Mouse (Mus musculus) heart, postnatal 0 days (tissue): ENCODE measurements around the gene Sult1b1. TPM values are rescaled to one million over a fixed set of nuclear protein-coding genes. Genes with fewer than 3 reads are reported as not detected.
"Not testable (repeated sequence)": the region's sequence is repeated elsewhere in the genome, so short reads cannot be mapped to it uniquely, and the experiment has no call there.

ENCODE experiments used
- ATAC-seq: fragments of 200-750 bp; cut with Nextera tagmentation; 2 replicates; pipeline ENCODE4 v1.8.0; 2017; ENCODE audit warnings: low read depth, moderate number of reproducible peaks, moderate library complexity; ENCODE audit not compliant: insufficient read depth
- DNase-seq: peaks from one replicate; pipeline ENCODE4 v3.0.0-alpha.2; 2016; ENCODE audit warnings: low spot score
- H3K27ac ChIP-seq: fragments of 300-500 bp; sonication (generic); 2 replicates; pipeline ENCODE4 v1.5.1; 2014; ENCODE audit warnings: low read depth, mild to moderate bottlenecking
- H3K27me3 ChIP-seq: fragments of 300-500 bp; sonication (generic); 2 replicates; pipeline ENCODE4 v1.6.1; 2014; ENCODE audit warnings: low read length, mixed read lengths; ENCODE audit not compliant: control insufficient read depth, insufficient read depth
- H3K36me3 ChIP-seq: fragments of 300-500 bp; sonication (generic); replicated peaks from 2 replicates; pipeline ENCODE4 v1.6.1; 2014; ENCODE audit warnings: low read length, mixed read lengths; ENCODE audit not compliant: control insufficient read depth, insufficient read depth
- H3K4me1 ChIP-seq: fragments of 300-500 bp; sonication (generic); 2 replicates; pipeline ENCODE4 v1.6.1; 2014; ENCODE audit warnings: antibody characterized with exemption; ENCODE audit not compliant: control insufficient read depth, insufficient read depth
- H3K4me2 ChIP-seq: fragments of 300-500 bp; sonication (generic); 2 replicates; pipeline ENCODE4 v1.6.1; 2014; ENCODE audit warnings: low read depth, mild to moderate bottlenecking, low read length, moderate library complexity
- H3K4me3 ChIP-seq: fragments of 300-500 bp; sonication (generic); 2 replicates; pipeline ENCODE4 v1.5.1; 2014; ENCODE audit warnings: low read depth, low read length
- H3K9ac ChIP-seq: fragments of 300-500 bp; sonication (generic); replicated peaks from 2 replicates; pipeline ENCODE4 v1.6.1; 2014; ENCODE audit warnings: low read depth, low read length, mixed read lengths
- H3K9me3 ChIP-seq: fragments of 300-500 bp; sonication (generic); replicated peaks from 2 replicates; pipeline ENCODE4 v1.6.1; 2016; ENCODE audit warnings: low read length; ENCODE audit not compliant: control insufficient read depth
- CTCF ChIP-seq: IDR thresholded peaks from 2 replicates; pipeline ENCODE4 v1.5.1; 2016; ENCODE audit warnings: antibody characterized with exemption, control low read depth, low read depth
- EP300 ChIP-seq: IDR thresholded peaks from 2 replicates; pipeline ENCODE4 v1.6.1; 2016; ENCODE audit warnings: antibody characterized with exemption, low read depth
- WGBS: fragments of 180-500 bp; shearing (Covaris S2); extraction: QIAGEN DNeasy Blood & Tissue Kit; methylation state at CpG from one replicate; pipeline ENCODE4 v1.1.7; 2014; 5-methylcytosine and 5-hydroxymethylcytosine counted together
- polyA plus RNA-seq: library from polyadenylated mRNA; unstranded; fragments of >200 nt; fragmentation: Nextera tagmentation; extraction: Ambion mirVana; gene quantifications from 2 replicates; pipeline ENCODE4 v1.2.1, GENCODE M21; 2015
- total RNA-seq: library from RNA; depleted of rRNA; stranded (reverse); fragments of >200 nt; gene quantifications from 2 replicates; pipeline ENCODE4 v1.2.3, GENCODE M21; 2014; ENCODE audit warnings: low replicate concordance

The Sult1b1 gene
- total and polyA plus RNA-seq, 2 experiments from 2014 or later, result not detected

DNA sequence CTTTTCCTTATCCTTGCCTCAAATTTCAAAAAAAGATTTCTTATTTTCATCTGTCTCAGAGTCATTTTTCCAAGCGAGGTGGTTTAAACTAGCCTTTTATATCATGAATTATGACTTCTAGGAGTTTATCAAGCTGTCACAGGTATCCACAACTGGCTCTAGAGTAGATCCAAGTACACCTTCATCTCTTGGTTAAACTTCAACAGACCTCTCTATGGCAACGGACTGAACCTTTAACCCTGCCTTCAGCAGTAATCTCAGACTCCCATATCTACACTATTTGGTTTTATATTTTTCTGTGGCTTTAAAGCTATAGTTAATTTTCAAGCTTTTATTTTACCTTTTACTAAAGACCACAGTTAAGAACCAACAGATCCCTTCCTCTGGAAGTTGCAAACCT is 5.7 kb downstream of the Sult1b1 start:
- 54% methylated on average over 2 of the region's 2 CpGs for WGBS
- Histone ChIP-seq H3K4me2 (no peak overlapping the region), H3K36me3 (no peaks in the 10 kb centered on the region), H3K27ac (no peak overlapping the region), H3K4me3 (no peak overlapping the region), H3K27me3 (no peaks in the 10 kb centered on the region), H3K9me3 (no peaks in the 10 kb centered on the region), H3K9ac (no peak overlapping the region), H3K4me1 (no peaks in the 10 kb centered on the region)
- DNase-seq, result no peak
- no peak for ATAC-seq
- no peak for TF ChIP-seq CTCF
- no peak for TF ChIP-seq EP300

DNA sequence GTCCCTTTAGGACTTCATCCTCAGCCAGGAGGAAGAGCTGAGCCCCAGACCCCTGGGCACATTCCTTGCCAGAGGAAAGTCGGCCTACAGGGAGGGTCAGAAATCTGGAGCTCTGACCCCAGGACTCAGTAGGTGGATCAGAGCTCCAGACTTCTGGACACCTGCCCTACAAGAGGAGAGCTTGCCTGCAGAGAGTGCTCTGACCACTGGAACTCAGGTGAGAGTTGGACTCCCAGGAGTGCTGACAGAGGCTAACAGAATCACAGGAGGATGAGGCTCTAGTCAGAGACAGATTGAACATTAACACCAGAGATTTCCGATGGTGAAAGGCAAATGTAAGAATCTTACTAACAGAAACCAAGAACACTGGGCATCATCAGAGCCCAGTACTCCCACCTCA is 14.4 kb downstream of the Sult1b1 start:
- not testable (repeated sequence) for DNase-seq, H3K4me3 ChIP-seq, H3K9me3 ChIP-seq, H3K4me1 ChIP-seq, H3K9ac ChIP-seq, H3K27me3 ChIP-seq, H3K4me2 ChIP-seq, H3K36me3 ChIP-seq, ATAC-seq, H3K27ac ChIP-seq
- 85% methylated on average over 2 of the region's 2 CpGs for WGBS

DNA sequence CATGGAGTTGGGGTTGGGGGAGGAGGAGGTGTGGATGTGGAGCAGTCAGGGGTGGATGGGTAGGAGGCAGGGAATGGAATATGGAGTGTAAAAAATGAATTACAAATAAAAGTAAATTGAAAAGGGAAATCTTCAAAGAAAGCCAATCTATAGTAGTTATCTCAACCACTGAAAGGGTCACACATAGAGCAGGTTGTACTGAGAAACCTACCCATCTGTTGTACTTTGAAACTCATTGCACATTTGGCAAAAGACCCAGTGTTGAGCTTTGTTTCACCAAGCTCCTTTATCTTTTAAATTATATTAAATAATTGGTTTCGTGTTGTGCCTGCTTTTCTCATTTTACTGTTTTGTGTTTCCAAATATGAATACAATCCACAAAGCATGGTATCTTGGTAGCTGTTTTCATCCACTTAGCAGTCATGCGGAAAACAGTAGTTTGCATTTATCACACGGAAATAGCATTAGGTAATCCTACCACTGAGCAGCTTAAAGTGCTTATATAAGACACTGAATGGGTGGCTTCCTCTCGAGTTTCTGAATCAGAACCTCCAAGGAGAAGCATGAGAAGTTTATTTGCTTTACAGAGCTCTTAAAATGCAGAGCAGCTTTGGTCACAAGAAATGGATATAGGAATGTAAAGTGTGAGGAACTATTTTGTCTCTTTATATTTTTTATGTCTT is 32.1 kb downstream of the Sult1b1 start:
- H3K9me3 ChIP-seq, result no peaks in the 10 kb centered on the region
- TF ChIP-seq EP300 (no peak), CTCF (no peak)
- H3K27ac ChIP-seq, result no peak overlapping the region
- no peaks in the 10 kb centered on the region for H3K4me1 ChIP-seq
- no peak for DNase-seq
- no peak overlapping the region for H3K9ac ChIP-seq
- no peak for ATAC-seq
- no peak overlapping the region for H3K4me3 ChIP-seq
- no peak overlapping the region for H3K4me2 ChIP-seq
- WGBS, result 55% methylated on average over 4 of the region's 4 CpGs
- H3K36me3 ChIP-seq, result no peaks in the 10 kb centered on the region
- H3K27me3 ChIP-seq, result no peaks in the 10 kb centered on the region

DNA sequence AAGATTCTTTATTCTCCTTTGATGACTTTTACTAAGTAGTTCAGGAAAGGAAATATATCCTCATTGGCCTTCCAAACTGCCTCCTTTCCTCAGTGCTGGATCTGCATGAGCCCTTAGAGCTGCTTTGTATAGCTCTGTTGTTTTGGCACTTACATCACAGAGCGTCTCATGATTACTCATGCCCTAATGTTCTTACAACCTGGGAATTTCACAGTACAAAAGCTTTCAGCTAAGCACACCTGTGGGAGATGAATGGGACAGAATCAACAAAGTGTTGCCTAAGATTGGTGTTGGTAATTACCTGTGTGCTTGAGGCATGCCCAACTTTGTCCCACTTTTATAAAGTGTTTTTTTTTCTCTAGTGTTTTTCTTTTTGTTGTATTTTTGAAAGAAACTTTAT is 35.3 kb downstream of the Sult1b1 start:
- no peak for TF ChIP-seq CTCF
- no peak for TF ChIP-seq EP300
- no peak for ATAC-seq
- no peaks in the 10 kb centered on the region for H3K4me1 ChIP-seq
- H3K4me2 ChIP-seq, result no peak overlapping the region
- H3K36me3 ChIP-seq, result no peaks in the 10 kb centered on the region
- H3K27me3 ChIP-seq, result no peaks in the 10 kb centered on the region
- WGBS, result 55% methylated on average over 1 of the region's 1 CpGs
- H3K9ac ChIP-seq, result no peak overlapping the region
- no peak overlapping the region for H3K27ac ChIP-seq
- no peaks in the 10 kb centered on the region for H3K9me3 ChIP-seq
- no peak overlapping the region for H3K4me3 ChIP-seq
- DNase-seq, result no peak

DNA sequence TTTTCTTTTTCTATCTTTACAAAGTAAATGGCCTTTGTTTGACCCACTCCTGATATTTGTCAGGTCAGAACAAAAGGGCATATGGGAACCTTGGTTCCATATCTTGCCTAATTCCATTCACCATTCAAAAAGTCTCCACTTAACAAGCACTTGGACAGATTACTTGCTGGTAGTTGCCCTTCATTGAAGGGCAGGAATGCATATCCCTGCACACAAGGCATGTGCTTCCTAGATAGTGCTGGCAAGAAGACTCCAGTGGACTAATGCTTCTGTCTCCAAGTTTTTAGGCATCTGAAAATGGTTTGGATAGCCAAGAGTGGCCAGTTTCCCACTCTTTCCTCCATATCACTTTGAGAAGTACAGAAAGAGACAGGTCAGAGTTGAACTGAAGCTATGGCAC is 38.7 kb downstream of the Sult1b1 start:
- TF ChIP-seq EP300, result no peak
- TF ChIP-seq CTCF, result no peak
- Histone ChIP-seq H3K9ac (no peak overlapping the region), H3K36me3 (no peaks in the 10 kb centered on the region), H3K27me3 (no peaks in the 10 kb centered on the region), H3K4me3 (no peak overlapping the region), H3K4me2 (no peak overlapping the region), H3K27ac (peak overlapping the region; percentile 16; the same call in 1 of the 2 replicates), H3K9me3 (no peaks in the 10 kb centered on the region), H3K4me1 (no peaks in the 10 kb centered on the region)
- DNase-seq (peak; percentile 56), ATAC-seq (peak; percentile 77)

DNA sequence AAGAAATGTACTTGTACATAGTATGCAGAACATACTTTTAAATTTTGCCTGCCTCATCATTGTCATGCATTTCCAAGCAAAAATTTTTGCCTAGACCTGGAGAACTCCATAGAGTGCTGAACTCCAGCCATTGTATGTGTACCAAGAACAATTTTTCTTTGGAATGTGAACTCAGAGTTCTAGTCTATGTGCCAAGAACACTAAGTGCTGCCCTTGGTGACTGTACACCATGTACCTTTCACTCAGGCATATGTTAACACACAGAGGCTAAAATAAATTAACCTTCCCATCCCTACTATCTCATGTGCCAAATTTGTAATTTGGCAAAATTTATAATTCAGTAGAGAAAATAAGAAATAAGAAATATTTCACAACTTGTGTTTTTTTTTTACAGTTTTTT is 39.1 kb downstream of the Sult1b1 start:
- Histone ChIP-seq H3K9ac (no peak overlapping the region), H3K4me1 (no peaks in the 10 kb centered on the region), H3K9me3 (no peaks in the 10 kb centered on the region), H3K36me3 (no peaks in the 10 kb centered on the region), H3K4me3 (no peak overlapping the region), H3K27ac (no peak overlapping the region), H3K27me3 (no peaks in the 10 kb centered on the region), H3K4me2 (no peak overlapping the region)
- ATAC-seq, result peak; percentile 85
- TF ChIP-seq EP300 (peak; percentile 69), CTCF (no peak)
- peak; percentile 32 for DNase-seq
